Mouse (Mus musculus) kidney, embryonic 15.5 days (tissue): ENCODE measurements around the gene Gm5108. TPM values are rescaled to one million over a fixed set of nuclear protein-coding genes. Genes with fewer than 3 reads are reported as not detected.

Source experiments
- ATAC-seq: fragments of 200-750 bp; cut with Nextera tagmentation; replicated peaks from 2 replicates; pipeline ENCODE4 v1.8.0; 2017; ENCODE audit warnings: moderate TSS enrichment; ENCODE audit not compliant: low FRiP score
- H3K27ac ChIP-seq: fragments of 300-500 bp; sonication (generic); 2 replicates; pipeline ENCODE4 v1.5.1; 2015; ENCODE audit warnings: mild to moderate bottlenecking, inconsistent platforms
- H3K27me3 ChIP-seq: fragments of 300-500 bp; sonication (generic); 2 replicates; pipeline ENCODE4 v1.6.1; 2015; ENCODE audit warnings: inconsistent platforms
- H3K36me3 ChIP-seq: fragments of 300-500 bp; sonication (generic); 2 replicates; pipeline ENCODE4 v1.6.1; 2015; ENCODE audit warnings: inconsistent platforms
- H3K4me1 ChIP-seq: fragments of 300-500 bp; sonication (generic); 2 replicates; pipeline ENCODE4 v1.6.1; 2015; ENCODE audit warnings: inconsistent platforms
- H3K4me2 ChIP-seq: fragments of 300-500 bp; sonication (generic); 2 replicates; pipeline ENCODE4 v1.6.1; 2015; ENCODE audit warnings: moderate library complexity, mild to moderate bottlenecking, inconsistent platforms
- H3K4me3 ChIP-seq: fragments of 300-500 bp; sonication (generic); replicated peaks from 2 replicates; pipeline ENCODE4 v1.5.1; 2015; ENCODE audit warnings: mild to moderate bottlenecking, inconsistent platforms
- H3K9ac ChIP-seq: fragments of 300-500 bp; sonication (generic); 2 replicates; pipeline ENCODE4 v1.6.1; 2015; ENCODE audit warnings: mild to moderate bottlenecking, inconsistent platforms
- H3K9me3 ChIP-seq: fragments of 300-500 bp; sonication (generic); replicated peaks from 2 replicates; pipeline ENCODE4 v1.6.1; 2016; ENCODE audit warnings: inconsistent platforms
- WGBS: fragments of 180-500 bp; shearing (Covaris S2); methylation state at CpG from one replicate; pipeline ENCODE4 v1.1.7; 2015; ENCODE audit warnings: mixed read lengths; 5-methylcytosine and 5-hydroxymethylcytosine counted together
- polyA plus RNA-seq: library from polyadenylated mRNA; unstranded; fragments of >200 nt; fragmentation: Nextera tagmentation; extraction: Ambion mirVana; gene quantifications from 2 replicates; pipeline ENCODE4 v1.2.1, GENCODE M21; 2015

Gene Gm5108
- polyA plus RNA-seq, 1 experiment from 2014 or later: not detected

- Histone ChIP-seq H3K9me3 (no peaks in the 10 kb centered on the region), H3K4me1 (no peaks in the 10 kb centered on the region), H3K4me3 (no peak overlapping the region), H3K27me3 (no peaks in the 10 kb centered on the region), H3K9ac (no peak overlapping the region), H3K36me3 (no peaks in the 10 kb centered on the region), H3K27ac (no peak overlapping the region), H3K4me2 (no peak overlapping the region)
- WGBS: 75% methylated on average over 7 of the region's 7 CpGs
- ATAC-seq: no peak
Observed at GRCm38 (mm10) chr5:67961708-67962629, 20.5 kb downstream of the Gm5108 start.

- H3K9me3 ChIP-seq: no peaks in the 10 kb centered on the region
- 80% methylated on average over 7 of the region's 7 CpGs for WGBS
- no peak overlapping the region for H3K4me2 ChIP-seq
- no peaks in the 10 kb centered on the region for H3K4me1 ChIP-seq
- no peaks in the 10 kb centered on the region for H3K27me3 ChIP-seq
- no peak overlapping the region for H3K4me3 ChIP-seq
- H3K9ac ChIP-seq: no peak overlapping the region
- no peak overlapping the region for H3K27ac ChIP-seq
- no peak for ATAC-seq
- H3K36me3 ChIP-seq: no peaks in the 10 kb centered on the region
Observed at GRCm38 (mm10) chr5:67969536-67969935, 28.1 kb downstream of the Gm5108 start.

GRCm38 (mm10) chr5:67981946-67982526 is 40.6 kb downstream of the Gm5108 start:
- Histone ChIP-seq H3K4me1 (no peaks in the 10 kb centered on the region), H3K9me3 (no peaks in the 10 kb centered on the region), H3K4me3 (no peak overlapping the region), H3K27ac (no peak overlapping the region), H3K9ac (no peak overlapping the region), H3K36me3 (no peaks in the 10 kb centered on the region), H3K4me2 (no peak overlapping the region), H3K27me3 (no peaks in the 10 kb centered on the region)
- no peak for ATAC-seq
- 64% methylated on average over 3 of the region's 3 CpGs for WGBS

- H3K27me3 ChIP-seq: no peaks in the 10 kb centered on the region
- ATAC-seq: no peak
- H3K4me3 ChIP-seq: no peak overlapping the region
- H3K4me1 ChIP-seq: no peaks in the 10 kb centered on the region
- no peaks in the 10 kb centered on the region for H3K36me3 ChIP-seq
- no peak overlapping the region for H3K27ac ChIP-seq
- no peak overlapping the region for H3K9ac ChIP-seq
- H3K9me3 ChIP-seq: no peaks in the 10 kb centered on the region
- H3K4me2 ChIP-seq: no peak overlapping the region
Observed at GRCm38 (mm10) chr5:67990426-67990825, 49.0 kb downstream of the Gm5108 start.

- Histone ChIP-seq H3K27ac (no peak overlapping the region), H3K4me1 (no peaks in the 10 kb centered on the region), H3K4me3 (no peak overlapping the region), H3K9me3 (no peaks in the 10 kb centered on the region), H3K36me3 (no peaks in the 10 kb centered on the region), H3K4me2 (no peak overlapping the region), H3K27me3 (no peaks in the 10 kb centered on the region), H3K9ac (no peak overlapping the region)
- WGBS: 93% methylated on average over 6 of the region's 6 CpGs
- no peak for ATAC-seq
Observed at GRCm38 (mm10) chr5:68002611-68003010, 61.1 kb downstream of the Gm5108 start.

- Histone ChIP-seq H3K9ac (no peak overlapping the region), H3K4me1 (no peaks in the 10 kb centered on the region), H3K4me3 (no peak overlapping the region), H3K4me2 (no peak overlapping the region), H3K9me3 (no peaks in the 10 kb centered on the region), H3K27ac (no peak overlapping the region), H3K27me3 (no peaks in the 10 kb centered on the region), H3K36me3 (no peaks in the 10 kb centered on the region)
- WGBS: 31% methylated on average over 2 of the region's 2 CpGs
- ATAC-seq: peak; percentile 67; the same call in 1 of the 2 replicates
Observed at GRCm38 (mm10) chr5:68003904-68004303, 62.4 kb downstream of the Gm5108 start.

- H3K27ac ChIP-seq: 0 out of 2 replicates have a peak overlapping the region, but pooled peaks have one; percentile 5
- H3K27me3 ChIP-seq: no peaks in the 10 kb centered on the region
- H3K4me1 ChIP-seq: no peaks in the 10 kb centered on the region
- no peak overlapping the region for H3K4me2 ChIP-seq
- WGBS: 67% methylated on average over 2 of the region's 2 CpGs
- no peaks in the 10 kb centered on the region for H3K36me3 ChIP-seq
- H3K9me3 ChIP-seq: no peaks in the 10 kb centered on the region
- H3K9ac ChIP-seq: no peak overlapping the region
- no peak overlapping the region for H3K4me3 ChIP-seq
- ATAC-seq: no peak
Observed at GRCm38 (mm10) chr5:68004419-68004818, 63.0 kb downstream of the Gm5108 start.

- Histone ChIP-seq H3K4me3 (no peak overlapping the region), H3K4me2 (no peak overlapping the region), H3K27ac (no peak overlapping the region), H3K4me1 (no peaks in the 10 kb centered on the region), H3K27me3 (no peaks in the 10 kb centered on the region), H3K36me3 (no peaks in the 10 kb centered on the region), H3K9ac (no peak overlapping the region), H3K9me3 (no peaks in the 10 kb centered on the region)
- ATAC-seq: no peak
- WGBS: 87% methylated on average over 4 of the region's 4 CpGs
Observed at GRCm38 (mm10) chr5:68007074-68007473, 65.6 kb downstream of the Gm5108 start.

- Histone ChIP-seq H3K4me3 (no peak overlapping the region), H3K4me2 (no peak overlapping the region), H3K9ac (no peak overlapping the region), H3K27me3 (no peaks in the 10 kb centered on the region), H3K4me1 (no peaks in the 10 kb centered on the region), H3K9me3 (no peaks in the 10 kb centered on the region), H3K27ac (no peak overlapping the region), H3K36me3 (no peaks in the 10 kb centered on the region)
- 74% methylated on average over 3 of the region's 3 CpGs for WGBS
- ATAC-seq: no peak
Observed at GRCm38 (mm10) chr5:68011569-68011968, 70.1 kb downstream of the Gm5108 start.

- 16% methylated on average over 4 of the region's 4 CpGs for WGBS
- peak; percentile 60; the same call in 1 of the 2 replicates for ATAC-seq
Observed at GRCm38 (mm10) chr5:68012618-68013017, 71.1 kb downstream of the Gm5108 start.

GRCm38 (mm10) chr5:68020870-68021269 is 79.4 kb downstream of the Gm5108 start:
- H3K9me3 ChIP-seq: no peaks in the 10 kb centered on the region
- no peaks in the 10 kb centered on the region for H3K36me3 ChIP-seq
- H3K9ac ChIP-seq: no peak overlapping the region
- 54% methylated on average over 2 of the region's 2 CpGs for whole genome bisulfite sequencing
- no peaks in the 10 kb centered on the region for H3K27me3 ChIP-seq
- H3K4me1 ChIP-seq: no peaks in the 10 kb centered on the region
- no peak for ATAC-seq
- H3K27ac ChIP-seq: no peak overlapping the region
- no peak overlapping the region for H3K4me2 ChIP-seq
- no peak overlapping the region for H3K4me3 ChIP-seq

More at GRCm38 (mm10) chr5:68012618-68013017, 71.1 kb downstream of the Gm5108 start:
- no peak overlapping the region for H3K4me3 ChIP-seq
- H3K9ac ChIP-seq: no peak overlapping the region
- H3K4me2 ChIP-seq: no peak overlapping the region
- H3K4me1 ChIP-seq: no peaks in the 10 kb centered on the region
- H3K36me3 ChIP-seq: no peaks in the 10 kb centered on the region
- no peak overlapping the region for H3K27ac ChIP-seq
- H3K9me3 ChIP-seq: no peaks in the 10 kb centered on the region
- H3K27me3 ChIP-seq: no peaks in the 10 kb centered on the region
